ENCODE assay signal across 23 mouse cellular contexts in the genomic region with DNA sequence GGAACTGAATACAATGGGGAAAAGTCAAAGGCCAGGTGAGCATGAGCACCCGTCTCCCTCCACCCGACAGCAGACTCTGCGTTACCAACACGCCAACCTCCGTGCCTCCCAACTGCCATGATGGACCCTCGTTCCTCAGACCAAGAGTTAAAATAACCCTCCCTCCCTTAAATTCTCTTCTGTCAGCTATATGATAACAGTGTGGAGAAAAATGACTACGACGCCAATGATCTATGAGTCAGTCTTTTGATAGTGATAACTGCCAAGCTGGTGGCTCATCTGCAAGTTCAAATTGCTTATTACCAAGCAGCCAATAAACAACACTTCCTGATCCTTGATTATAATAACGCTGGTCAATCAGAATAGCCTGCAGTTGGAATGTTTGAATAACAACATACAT. TPM values are rescaled to one million over a fixed set of nuclear protein-coding genes. Genes with fewer than 3 reads are reported as not detected.
DNase-seq lines count a peak whose midpoint lies in the region; ATAC-seq and TF ChIP-seq lines count a peak whose summit lies in the region.
"Had no signal": no experiment of that assay in that cellular context is flagged by ENCODE, and none has a peak within 500 bp of the region (broad histone marks: within the 10 kb centered on the region; RNA-seq: fewer than 3 reads in every experiment).

No protein-coding gene starts in this region.

- no peaks in the 10 kb centered on the region for H3K79me2 ChIP-seq in MEL (ENCODE audit: control insufficient read depth, insufficient read depth, low read length, poor library complexity)

- no peak overlapping the region for H3K4me3 ChIP-seq in MEL (ENCODE audit: control insufficient read depth in 1 of 2, insufficient read depth in 1 of 2, low read depth in 2 of 2, low read length in 2 of 2)
- 0 out of 2 replicates have a peak overlapping the region, but pooled peaks have one; percentile 17 for H3K4me3 ChIP-seq in cortical plate, adult 2 months (ENCODE audit: insufficient read depth, low read length)
- H3K4me3 ChIP-seq: embryonic facial prominence, embryonic 13.5 days; embryonic facial prominence, embryonic 15.5 days; erythroblast, embryonic 14.5 days; forebrain, embryonic 10.5 days; forebrain, embryonic 12.5 days had no signal

- no peak overlapping the region for H3K9ac ChIP-seq in MEL (ENCODE audit: control insufficient read depth, low read depth, low read length, poor library complexity, severe bottlenecking)
- H3K9ac ChIP-seq: embryonic facial prominence, embryonic 13.5 days; embryonic facial prominence, embryonic 15.5 days; forebrain, embryonic 12.5 days had no signal

- TF ChIP-seq CTCF in MEL (IDR thresholded peaks at IDR 0.05 in 2 of 3, conservative IDR thresholded peaks at IDR 0.05 in 1 of 3; ENCODE audit: control insufficient read depth in 1 of 3, insufficient read depth in 1 of 3, low read depth in 2 of 3, low read length in 3 of 3, poor library complexity in 1 of 3, severe bottlenecking in 1 of 3): no peak
- TF ChIP-seq CTCF in cortical plate, adult 2 months (IDR thresholded peaks at IDR 0.05; ENCODE audit: extremely low read depth, insufficient read depth, low read length): no peak

- DNase-seq in MEL (ENCODE audit: low read depth, low spot score): peak; percentile 60
- no peak for DNase-seq in cerebellum, adult 11 months
- no peak for DNase-seq in spleen, postnatal 4 days (ENCODE audit: low spot score in 2 of 2)
- DNase-seq: adrenal gland, adult 8-10 months; adrenal gland, postnatal 14 days; adrenal gland, postnatal 36 days; cerebellum, adult 11-12 months; cerebellum, adult 2 months; cerebellum, adult 9-10 months; cerebellum, postnatal 10 days; cerebellum, postnatal 25 days; embryo, embryonic 11 days had no signal

- ATAC-seq in megakaryocyte-erythroid progenitor cell, adult 5-6 weeks (replicated peaks; ENCODE audit: low FRiP score, low TSS enrichment, poor library complexity, severe bottlenecking): peak; percentile 70
- ATAC-seq: activated CD4-positive, CD25-positive, alpha-beta regulatory T cell, adult 4 months; forebrain, embryonic 14.5 days; forebrain, embryonic 16.5 days; Patski had no signal

- TF ChIP-seq RAD21 in MEL (IDR thresholded peaks at IDR 0.05; ENCODE audit: low read depth, low read length): no peak

- no peaks in the 10 kb centered on the region for H3K27me3 ChIP-seq in MEL (ENCODE audit: control insufficient read depth in 1 of 2, insufficient read depth in 2 of 2, low read length in 2 of 2)
- H3K27me3 ChIP-seq: embryonic facial prominence, embryonic 13.5 days; embryonic facial prominence, embryonic 15.5 days; forebrain, embryonic 12.5 days; Patski had no signal

- peak overlapping the region; percentile 28; the same call in 1 of the 2 replicates for H3K27ac ChIP-seq in MEL (ENCODE audit: control insufficient read depth, low read depth, low read length)
- no peak overlapping the region for H3K27ac ChIP-seq in cortical plate, adult 2 months (ENCODE audit: insufficient read depth, low read length)
- H3K27ac ChIP-seq: embryonic facial prominence, embryonic 13.5 days; embryonic facial prominence, embryonic 15.5 days; forebrain, embryonic 10.5 days; forebrain, embryonic 12.5 days had no signal

- H3K36me3 ChIP-seq in MEL (ENCODE audit: control insufficient read depth in 1 of 2, insufficient read depth in 2 of 2, low read length in 2 of 2): peaks cover 3 to 14% of the 10 kb centered on the region in 2 experiments
- H3K36me3 ChIP-seq: embryonic facial prominence, embryonic 13.5 days; embryonic facial prominence, embryonic 15.5 days; forebrain, embryonic 12.5 days had no signal

- TF ChIP-seq POLR2A in MEL (IDR thresholded peaks at IDR 0.05; ENCODE audit: control insufficient read depth in 1 of 2, insufficient read depth in 1 of 2, low read depth in 1 of 2, low read length in 2 of 2, poor library complexity in 1 of 2): no peak
- TF ChIP-seq POLR2A in cortical plate, adult 2 months (IDR thresholded peaks at IDR 0.05; ENCODE audit: extremely low read depth, insufficient read depth, low read length): no peak

- TF ChIP-seq EP300 in MEL (IDR thresholded peaks at IDR 0.05; ENCODE audit: low read depth in 1 of 2, low read length in 2 of 2): peak; percentile 58 to 63; a peak in 3 of 4 replicates

- H3K9me3 ChIP-seq in MEL (replicated peaks; ENCODE audit: insufficient read depth, low read length): no peaks in the 10 kb centered on the region
- H3K9me3 ChIP-seq: embryonic facial prominence, embryonic 13.5 days; embryonic facial prominence, embryonic 15.5 days; forebrain, embryonic 10.5 days; forebrain, embryonic 12.5 days had no signal

- peaks cover 5 to 10% of the 10 kb centered on the region in 2 experiments for H3K4me1 ChIP-seq in MEL (ENCODE audit: control insufficient read depth in 1 of 2, insufficient read depth in 2 of 2, low read length in 2 of 2)
- H3K4me1 ChIP-seq in cortical plate, adult 2 months (ENCODE audit: control insufficient read depth, insufficient read depth, low read length): peaks cover 2% of the 10 kb centered on the region; the same call in 1 of the 2 replicates

TF ChIP-seq in MEL, 35 proteins besides CTCF, POLR2A, EP300 and RAD21:
- TF ChIP-seq GATA1 (IDR thresholded peaks at IDR 0.05; ENCODE audit: low read depth, low read length) (peak; percentile 48; the same call in 1 of the 2 replicates), JUND (IDR thresholded peaks at IDR 0.05; ENCODE audit: low read depth, low read length) (0 out of 2 replicates have a peak, but pooled peaks have one; percentile 46), NRF1 (IDR thresholded peaks at IDR 0.05; ENCODE audit: insufficient read depth, low read depth, low read length, poor library complexity, severe bottlenecking) (no peak)

RNA-seq across cellular contexts. Expression of a gene that starts 57.1 kb away (rescaled TPM):
- total RNA-seq in MEL (2012; rRNA removed): 14.9 and 17.4 TPM in 2 replicates
- 10 to 100 TPM in 1 of 2 experiments, not detected in 1; 30.5 TPM for polyA plus RNA-seq in MEL (2012; ENCODE audit: insufficient read depth in 1 of 2, insufficient read length in 2 of 2, low read depth in 1 of 2, low replicate concordance in 2 of 2, missing spikeins in 1 of 2)
- polyA plus RNA-seq in cortical plate, adult 2 months (2012; rRNA removed): 6.9 and 7.0 TPM in 2 replicates
- total RNA-seq in megakaryocyte-erythroid progenitor cell, adult 5-6 weeks (2014; fragmentation: Nextera tagmentation): 34.2 and 38.8 TPM in 2 replicates
- total RNA-seq in megakaryocyte-erythroid progenitor cell, adult 5-6 weeks (2017): 33.0 and 35.5 TPM in 2 replicates
